Mouse (Mus musculus): ENCODE data around the gene Mylk3. TPM values are rescaled to one million over a fixed set of nuclear protein-coding genes. Genes with fewer than 3 reads are reported as not detected.

Gene Mylk3
- polyA plus RNA-seq, 1 experiment from 2014 or later: 0.82 TPM

GRCm38 (mm10) chr8:85301941-85302340 is 84.2 kb downstream of the Mylk3 start:
- no peaks in the 10 kb centered on the region for H3K27me3 ChIP-seq (ENCODE audit: insufficient read depth, low read length)
- ATAC-seq (ENCODE audit: insufficient read depth): no peak
- no peak overlapping the region for H3K4me3 ChIP-seq (ENCODE audit: low read depth, low read length)
- 0 out of 2 replicates have a peak overlapping the region, but pooled peaks have one; percentile 8 for H3K4me2 ChIP-seq
- H3K27ac ChIP-seq (ENCODE audit: low read depth): no peak overlapping the region
- WGBS: 33% methylated on average over 1 of the region's 1 CpGs
- peak overlapping the region; percentile 27; the same call in 1 of the 2 replicates for H3K9ac ChIP-seq
- peaks cover 8% of the 10 kb centered on the region for H3K4me1 ChIP-seq (ENCODE audit: insufficient read depth)
- no peak for TF ChIP-seq CTCF (IDR thresholded peaks at IDR 0.05; ENCODE audit: low read depth)
- H3K36me3 ChIP-seq (ENCODE audit: insufficient read depth): peaks cover 53% of the 10 kb centered on the region
- no peaks in the 10 kb centered on the region for H3K9me3 ChIP-seq (ENCODE audit: low read depth, low read length)
- DNase-seq: no peak

- Histone ChIP-seq H3K4me3 (ENCODE audit: low read depth, low read length) (peak within 1 kb of the TSS; percentile 94), H3K36me3 (ENCODE audit: insufficient read depth) (peaks cover 33% of the 10 kb centered on the region), H3K4me1 (ENCODE audit: insufficient read depth) (peaks cover 8% of the 10 kb centered on the region), H3K9me3 (ENCODE audit: low read depth, low read length) (no peaks in the 10 kb centered on the region), H3K27ac (ENCODE audit: low read depth) (peak within 1 kb of the TSS; percentile 90), H3K27me3 (ENCODE audit: insufficient read depth, low read length) (no peaks in the 10 kb centered on the region), H3K9ac (peak within 1 kb of the TSS; percentile 97), H3K4me2 (peak within 1 kb of the TSS; percentile 77)
- DNase-seq (peak; percentile 99), ATAC-seq (ENCODE audit: insufficient read depth) (peak; percentile 98)
- WGBS: under 1% methylated on average over 63 of the region's 63 CpGs
- TF ChIP-seq CTCF (IDR thresholded peaks at IDR 0.05; ENCODE audit: low read depth): no peak
Measured at GRCm38 (mm10) chr8:85299434-85300077, 86.6 kb downstream of the Mylk3 start, which contains the start of the genes Orc6 and Vps35. TSS of gene Orc6 (plus strand) at chr8:85299632. TSS of gene Vps35 (minus strand) at chr8:85299802.

DNA sequence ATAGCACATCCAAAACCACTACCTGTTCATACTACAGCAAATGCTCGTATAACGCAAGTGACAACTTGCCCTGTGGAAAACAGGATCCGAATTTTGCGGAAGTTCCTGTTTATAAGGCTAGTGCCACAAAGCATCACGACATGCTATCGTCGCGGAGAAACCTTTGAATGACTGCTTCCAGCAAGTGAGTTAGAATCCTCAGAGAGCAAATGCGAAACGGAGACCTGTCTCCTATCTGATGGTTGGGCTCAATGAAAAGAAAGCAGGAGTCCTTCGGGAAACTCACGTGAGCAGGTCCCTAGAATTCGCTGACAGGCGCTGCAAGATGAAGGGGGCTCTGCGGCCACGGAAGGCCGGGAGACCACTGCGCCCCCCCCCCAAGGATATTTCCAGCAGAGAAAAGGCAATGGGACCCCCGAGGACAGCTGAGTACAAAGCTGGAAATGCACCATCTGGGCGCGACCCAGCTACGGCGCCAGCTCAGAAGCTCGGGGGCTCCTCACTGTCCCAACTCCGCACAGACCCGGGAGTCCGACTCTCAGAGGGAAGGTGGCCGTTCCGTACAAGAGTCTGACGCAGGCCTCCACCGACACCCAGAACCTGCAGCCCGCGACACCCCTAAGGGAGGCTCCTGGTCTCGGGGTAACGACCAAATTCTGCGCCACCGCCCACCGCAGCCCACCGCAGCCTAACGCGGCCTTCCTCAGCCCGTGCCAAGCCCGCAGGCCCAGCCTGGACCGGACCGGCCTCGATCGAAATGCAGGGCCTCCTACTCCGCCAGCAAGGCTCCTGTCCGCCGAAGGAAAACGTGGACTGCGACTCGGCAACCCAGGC is 87.3 kb downstream of the Mylk3 start:
- peak overlapping the region; percentile 97 for H3K9ac ChIP-seq
- peak overlapping the region; percentile 77 for H3K4me2 ChIP-seq
- no peaks in the 10 kb centered on the region for H3K27me3 ChIP-seq (ENCODE audit: insufficient read depth, low read length)
- peaks cover 8% of the 10 kb centered on the region for H3K4me1 ChIP-seq (ENCODE audit: insufficient read depth)
- H3K9me3 ChIP-seq (ENCODE audit: low read depth, low read length): no peaks in the 10 kb centered on the region
- peak overlapping the region; percentile 90; the same call in 1 of the 2 replicates for H3K27ac ChIP-seq (ENCODE audit: low read depth)
- DNase-seq (peak; percentile 66), ATAC-seq (ENCODE audit: insufficient read depth) (no peak; the same call in 1 of the 2 replicates)
- no peak for TF ChIP-seq CTCF (IDR thresholded peaks at IDR 0.05; ENCODE audit: low read depth)
- peak overlapping the region; percentile 94 for H3K4me3 ChIP-seq (ENCODE audit: low read depth, low read length)
- H3K36me3 ChIP-seq (ENCODE audit: insufficient read depth): peaks cover 35% of the 10 kb centered on the region
- WGBS: under 1% methylated on average over 53 of the region's 53 CpGs

DNA sequence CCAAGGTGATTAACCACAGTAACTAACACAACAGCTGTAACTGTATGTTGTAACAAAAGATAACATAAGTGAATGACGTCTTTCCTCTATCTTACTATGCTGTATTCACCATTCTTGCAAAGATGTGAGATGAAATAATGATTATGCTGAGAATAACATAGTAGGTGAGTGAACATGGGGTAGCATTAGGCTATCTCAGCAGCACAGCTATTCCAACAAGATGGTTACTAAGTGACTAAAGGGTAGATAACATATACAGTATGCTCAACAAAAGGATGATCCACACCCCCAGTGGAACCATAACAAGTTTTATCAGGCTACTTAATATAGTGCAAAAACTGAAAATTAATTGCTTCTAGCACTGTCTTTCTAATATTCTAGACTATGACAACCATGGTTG is 99.3 kb downstream of the Mylk3 start:
- no peak for ATAC-seq (ENCODE audit: insufficient read depth)
- H3K36me3 ChIP-seq (ENCODE audit: insufficient read depth): peaks cover 76% of the 10 kb centered on the region
- 77% methylated on average over 1 of the region's 1 CpGs for WGBS
- H3K4me2 ChIP-seq: no peak overlapping the region
- no peak overlapping the region for H3K9ac ChIP-seq
- TF ChIP-seq CTCF (IDR thresholded peaks at IDR 0.05; ENCODE audit: low read depth): no peak
- DNase-seq: no peak
- H3K4me1 ChIP-seq (ENCODE audit: insufficient read depth): no peaks in the 10 kb centered on the region
- no peak overlapping the region for H3K4me3 ChIP-seq (ENCODE audit: low read depth, low read length)
- H3K9me3 ChIP-seq (ENCODE audit: low read depth, low read length): no peaks in the 10 kb centered on the region
- no peak overlapping the region for H3K27ac ChIP-seq (ENCODE audit: low read depth)
- no peaks in the 10 kb centered on the region for H3K27me3 ChIP-seq (ENCODE audit: insufficient read depth, low read length)

Other genes with a start within 250 kb of the Mylk3 start
- gene Cks1brt, start 234.4 kb downstream of the Mylk3 start, polyA plus RNA-seq (2014; fragmentation: Nextera tagmentation; extraction: Ambion mirVana): not detected in 2 replicates
- gene Olfr371, start 160.4 kb downstream of the Mylk3 start, polyA plus RNA-seq (2014; fragmentation: Nextera tagmentation; extraction: Ambion mirVana): not detected in 2 replicates
- 130 and 132 TPM in 2 replicates for gene Orc6, start 86.7 kb downstream of the Mylk3 start, polyA plus RNA-seq (2014; fragmentation: Nextera tagmentation; extraction: Ambion mirVana)
- gene Vps35, start 86.5 kb downstream of the Mylk3 start, polyA plus RNA-seq (2014; fragmentation: Nextera tagmentation; extraction: Ambion mirVana): 135 and 137 TPM in 2 replicates
- gene 4921524J17Rik, start 46.5 kb upstream of the Mylk3 start, polyA plus RNA-seq (2014; fragmentation: Nextera tagmentation; extraction: Ambion mirVana): 35.0 and 40.0 TPM in 2 replicates
- 22.4 and 24.5 TPM in 2 replicates for gene Gpt2, start 106.2 kb upstream of the Mylk3 start, polyA plus RNA-seq (2014; fragmentation: Nextera tagmentation; extraction: Ambion mirVana)
- gene Dnaja2, start 169.0 kb upstream of the Mylk3 start, polyA plus RNA-seq (2014; fragmentation: Nextera tagmentation; extraction: Ambion mirVana): 163 and 169 TPM in 2 replicates